Mouse (Mus musculus) splenic B cell, adult 2 months (primary cell): ENCODE measurements around the gene Gm3194.
"Not testable (repeated sequence)": the region's sequence is repeated elsewhere in the genome, so short reads cannot be mapped to it uniquely, and the experiment has no call there.

ENCODE experiments used
- DNase-seq: peaks from one replicate; pipeline ENCODE4 v3.0.0-alpha.2; 2011; ENCODE audit warnings: low read depth, low spot score
- H3K27me3 ChIP-seq: 2 replicates; pipeline ENCODE4 v1.6.1; 2012; ENCODE audit warnings: mild to moderate bottlenecking, low read length, moderate library complexity, mixed read lengths; ENCODE audit not compliant: control insufficient read depth, poor library complexity, insufficient read depth, severe bottlenecking
- H3K36me3 ChIP-seq: 2 replicates; pipeline ENCODE4 v1.6.1; 2012; ENCODE audit warnings: mild to moderate bottlenecking, low read length, moderate library complexity, mixed read lengths; ENCODE audit not compliant: control insufficient read depth, poor library complexity, insufficient read depth, severe bottlenecking

Gene Gm3194

DNA sequence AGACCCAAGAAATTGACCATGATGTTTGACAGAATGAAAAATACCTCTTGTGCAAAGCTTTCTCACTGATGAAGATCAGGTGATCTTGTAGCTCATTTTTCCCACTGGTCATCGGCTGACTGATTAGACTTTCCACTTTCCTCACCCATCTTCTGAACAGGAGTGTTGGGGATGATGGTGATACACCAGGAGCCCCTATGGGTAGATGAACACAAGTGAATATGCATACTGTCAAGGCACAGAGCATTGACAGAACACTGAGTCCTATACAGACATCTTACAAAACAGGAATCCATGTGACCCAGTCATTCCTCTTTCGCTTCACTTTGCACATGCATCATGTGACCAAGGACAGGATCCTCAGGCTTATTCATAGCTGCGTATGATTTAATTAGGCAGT, at the start of gene Gm3194:
Gene Gm3194 (minus strand): TSS at position 101 of the 400 bp plus-strand sequence.
- not testable (repeated sequence) for H3K27me3 ChIP-seq, H3K36me3 ChIP-seq, DNase-seq

- not testable (repeated sequence) for H3K36me3 ChIP-seq, H3K27me3 ChIP-seq, DNase-seq
Measured at GRCm38 (mm10) chr14:5501374-5501773, 46.1 kb upstream of the Gm3194 start, which contains the start of gene Gm3488. Gene Gm3488 (plus strand): TSS chr14:5501674.

GRCm38 (mm10) chr14:5483907-5484306, 28.6 kb upstream of the Gm3194 start, which contains the start of gene Gm3187:
Gene Gm3187 (plus strand): TSS chr14:5484207.
- H3K36me3 ChIP-seq, DNase-seq, H3K27me3 ChIP-seq: not testable (repeated sequence)

- not testable (repeated sequence) for DNase-seq, H3K36me3 ChIP-seq, H3K27me3 ChIP-seq
Measured at GRCm38 (mm10) chr14:5477730-5478129, 22.5 kb upstream of the Gm3194 start, which contains the start of gene Gm8246. Gene Gm8246 (minus strand): TSS chr14:5477830.

DNA sequence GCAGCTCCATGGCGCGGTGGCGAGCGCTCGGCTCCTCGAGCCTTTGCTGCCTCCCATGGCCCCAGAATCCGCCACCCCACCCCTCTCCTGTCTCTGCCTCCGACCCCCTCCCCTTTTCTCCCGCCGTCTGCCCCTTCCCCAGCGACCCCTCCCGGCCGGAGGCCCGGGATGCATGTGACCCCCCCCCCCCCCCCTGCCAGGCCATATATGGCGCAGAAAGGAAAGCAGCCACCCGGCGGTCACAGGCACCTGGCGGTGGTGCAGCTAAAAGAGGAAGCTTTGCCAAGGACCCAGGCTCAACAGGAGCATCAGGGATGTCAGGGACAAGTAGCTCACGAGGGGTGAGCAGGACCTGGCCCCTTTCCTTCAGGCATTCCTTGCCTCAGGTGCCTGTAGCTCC, 5.2 kb upstream of the Gm3194 start:
- not testable (repeated sequence) for H3K36me3 ChIP-seq, DNase-seq, H3K27me3 ChIP-seq

- not testable (repeated sequence) for H3K36me3 ChIP-seq, H3K27me3 ChIP-seq, DNase-seq
Measured at GRCm38 (mm10) chr14:5388949-5389348, 66.3 kb downstream of the Gm3194 start, which contains the start of gene Gm3500. Gene Gm3500 (minus strand): TSS chr14:5389049.
